Mouse (Mus musculus): ENCODE measurements around the gene Hacd3.

The Hacd3 gene

GRCm38 (mm10) chr9:65020991-65021886 lies at the start of gene Hacd3:
Hacd3 (minus strand) TSS chr9:65021693.
- CTCF ChIA-PET, result interaction anchor here (0.5 to 2.8 kb wide), 17 partner anchors 9 to 589 kb away, joined by 3 to 27 read pairs (median 4); partner anchors contain the start of gene Dpp8 (in 2 of the 4)
- POLR2A ChIA-PET, result interaction anchor here (0.5 to 5.2 kb wide), 79 partner anchors 9 to 753 kb away, joined by 3 to 83 read pairs (median 4); partner anchors contain the start of genes Dpp8 (in 3 of the 4), Slc24a1 (in 2 of the 4), Dennd4a (in 1 of the 4) and Parp16 (in 1 of the 4)

DNA sequence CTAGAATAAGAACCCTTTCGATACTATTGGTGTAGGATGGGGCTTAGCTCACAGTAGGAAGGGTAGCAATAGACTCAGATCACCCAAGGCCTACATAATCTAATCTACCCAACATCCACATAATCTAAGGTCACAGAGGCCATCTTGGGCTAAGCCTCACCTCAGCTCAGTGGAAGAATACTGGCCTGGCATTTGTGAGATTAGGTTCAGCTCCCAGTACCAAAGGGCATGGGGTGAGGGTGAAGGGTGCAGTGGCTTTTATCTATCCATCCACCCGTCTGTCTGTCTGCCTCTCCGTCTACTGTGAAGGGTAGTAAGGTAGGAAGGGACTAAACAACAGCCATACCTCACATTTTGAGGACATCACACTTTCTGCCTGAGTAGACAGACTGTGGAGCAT lies 49.1 kb upstream of the Hacd3 start:
- CTCF ChIA-PET, result interaction anchor here in 1 of 4 experiments (0.5 kb wide), 1 partner anchor 215 kb away, joined by 3 read pairs; no protein-coding TSS in a partner anchor
- POLR2A ChIA-PET, result no interaction called here

DNA sequence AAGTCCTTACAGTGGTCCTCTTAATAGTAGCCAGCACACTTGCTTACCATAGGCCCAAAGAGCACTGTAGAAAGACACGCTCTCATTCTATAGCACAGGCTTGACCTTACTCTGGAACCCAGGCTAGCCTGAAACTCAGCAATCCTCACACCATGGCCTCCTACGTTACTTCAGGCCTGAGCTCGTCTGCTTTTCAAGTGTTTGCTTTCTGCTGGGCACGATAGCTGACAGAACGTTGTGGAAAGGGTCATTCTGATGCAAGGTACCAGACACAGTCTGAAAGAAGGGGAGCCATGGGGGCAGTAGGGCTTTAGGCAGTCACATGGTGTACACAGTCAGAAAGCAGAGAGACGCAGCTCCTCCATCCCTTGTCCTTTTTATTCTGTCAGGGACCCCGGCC lies 42.8 kb upstream of the Hacd3 start:
- POLR2A ChIA-PET, result interaction anchor here in 1 of 4 experiments (0.6 kb wide), 1 partner anchor 9 kb away, joined by 3 read pairs; no protein-coding TSS in a partner anchor
- CTCF ChIA-PET, result interaction anchor here in 1 of 4 experiments (0.5 kb wide), 1 partner anchor 101 kb away, joined by 5 read pairs; no protein-coding TSS in a partner anchor

DNA sequence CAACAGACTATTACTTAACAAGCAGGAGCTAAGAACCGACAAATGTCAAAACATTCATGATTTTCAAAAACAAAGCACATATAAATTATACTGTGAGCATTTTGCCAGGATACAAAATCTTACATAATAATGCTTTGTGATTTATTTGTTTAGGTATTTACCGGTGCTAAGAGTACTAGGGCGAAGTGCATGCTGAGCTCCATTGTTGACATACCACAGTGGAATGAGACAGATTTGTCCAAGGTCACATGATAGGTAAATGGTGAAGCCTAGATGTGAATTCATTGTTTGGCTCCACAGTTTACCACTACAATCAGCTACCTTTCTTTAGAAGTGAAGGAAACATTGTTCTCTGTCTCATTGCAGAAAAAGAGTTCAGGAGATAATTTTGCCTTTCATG lies 29.5 kb upstream of the Hacd3 start:
- CTCF ChIA-PET, result interaction anchor here in 1 of 4 experiments (0.6 kb wide), 2 partner anchors 70 to 153 kb away, joined by 3 to 4 read pairs; no protein-coding TSS in a partner anchor
- POLR2A ChIA-PET, result interaction anchor here in 2 of 4 experiments (0.6 to 1.3 kb wide), 6 partner anchors 24 to 783 kb away, joined by 3 to 6 read pairs (median 3); partner anchors contain the start of gene Hacd3 (in 1 of the 2)

GRCm38 (mm10) chr9:65049422-65049821 lies 27.9 kb upstream of the Hacd3 start:
- CTCF ChIA-PET, result interaction anchor here in 1 of 4 experiments (0.6 kb wide), 1 partner anchor 115 kb away, joined by 5 read pairs; no protein-coding TSS in a partner anchor
- POLR2A ChIA-PET, result interaction anchor here in 1 of 4 experiments (0.6 to 1.4 kb wide), 3 partner anchors 9 to 73 kb away, joined by 3 read pairs; no protein-coding TSS in a partner anchor

- POLR2A ChIA-PET, result interaction anchor here in 2 of 4 experiments (1.0 to 1.6 kb wide), 3 partner anchors 14 to 149 kb away, joined by 3 read pairs; partner anchors contain the start of gene Dpp8 (in 1 of the 2)
- CTCF ChIA-PET, result no interaction called here
Measured at GRCm38 (mm10) chr9:65046993-65047392, 25.5 kb upstream of the Hacd3 start.

GRCm38 (mm10) chr9:65041430-65041829 lies 19.9 kb upstream of the Hacd3 start:
- ChIA-PET POLR2A (no interaction called here), CTCF (interaction anchor here in 1 of 4 experiments (0.6 kb wide), 1 partner anchor 36 kb away, joined by 4 read pairs; no protein-coding TSS in a partner anchor)

- CTCF ChIA-PET, result interaction anchor here in 1 of 4 experiments (0.6 kb wide), 1 partner anchor 268 kb away, joined by 4 read pairs; no protein-coding TSS in a partner anchor
- POLR2A ChIA-PET, result interaction anchor here in 2 of 4 experiments (0.9 to 1.0 kb wide), 2 partner anchors 15 to 22 kb away, joined by 3 read pairs; partner anchors contain the start of gene Hacd3 (in 1 of the 2)
Measured at GRCm38 (mm10) chr9:65036861-65037260, 15.4 kb upstream of the Hacd3 start.

DNA sequence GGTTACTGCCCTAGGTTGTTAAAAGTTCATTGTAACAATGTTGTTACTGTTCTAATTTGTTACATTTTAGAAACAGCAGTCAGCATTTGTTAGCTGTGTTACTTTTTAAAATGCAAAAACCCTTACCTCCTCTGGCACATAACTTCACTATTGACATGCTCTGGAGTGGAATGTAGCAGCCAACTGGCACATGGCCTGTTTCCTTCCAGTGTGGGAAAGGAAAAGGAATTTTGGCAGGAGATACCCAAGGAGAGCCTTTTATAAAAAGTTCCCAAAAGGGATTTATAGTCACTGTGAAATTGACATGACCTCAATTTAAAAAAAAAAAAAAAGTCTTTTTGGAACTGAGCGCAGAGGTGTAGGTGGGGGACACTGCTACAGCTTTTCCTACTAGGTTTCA lies 15.0 kb upstream of the Hacd3 start:
- ChIA-PET POLR2A (interaction anchor here in 1 of 4 experiments (0.9 to 1.6 kb wide), 2 partner anchors 9 to 21 kb away, joined by 3 read pairs; no protein-coding TSS in a partner anchor), CTCF (interaction anchor here in 1 of 4 experiments (0.6 kb wide), 1 partner anchor 267 kb away, joined by 4 read pairs; no protein-coding TSS in a partner anchor)

GRCm38 (mm10) chr9:65032269-65033108 lies 11.0 kb upstream of the Hacd3 start, which contains the start of gene Dpp8:
Dpp8 (plus strand) TSS chr9:65032414.
- ChIA-PET POLR2A (interaction anchor here (0.5 to 5.6 kb wide), 43 partner anchors 8 to 759 kb away, joined by 3 to 83 read pairs (median 4); partner anchors contain the start of genes Hacd3 (in 4 of the 4), Megf11 (in 1 of the 4) and Tipin (in 1 of the 4)), CTCF (interaction anchor here (0.5 to 4.7 kb wide), 18 partner anchors 11 to 430 kb away, joined by 3 to 27 read pairs (median 3); partner anchors contain the start of genes Hacd3 (in 3 of the 4) and Mtfmt (in 1 of the 4))

GRCm38 (mm10) chr9:65031894-65032268 lies 10.4 kb upstream of the Hacd3 start:
- POLR2A ChIA-PET, result interaction anchor here (0.5 to 5.6 kb wide), 28 partner anchors 10 to 751 kb away, joined by 3 to 83 read pairs (median 5); partner anchors contain the start of genes Hacd3 (in 3 of the 4), Tipin (in 2 of the 4), Megf11 (in 1 of the 4) and Parp16 (in 1 of the 4)

DNA sequence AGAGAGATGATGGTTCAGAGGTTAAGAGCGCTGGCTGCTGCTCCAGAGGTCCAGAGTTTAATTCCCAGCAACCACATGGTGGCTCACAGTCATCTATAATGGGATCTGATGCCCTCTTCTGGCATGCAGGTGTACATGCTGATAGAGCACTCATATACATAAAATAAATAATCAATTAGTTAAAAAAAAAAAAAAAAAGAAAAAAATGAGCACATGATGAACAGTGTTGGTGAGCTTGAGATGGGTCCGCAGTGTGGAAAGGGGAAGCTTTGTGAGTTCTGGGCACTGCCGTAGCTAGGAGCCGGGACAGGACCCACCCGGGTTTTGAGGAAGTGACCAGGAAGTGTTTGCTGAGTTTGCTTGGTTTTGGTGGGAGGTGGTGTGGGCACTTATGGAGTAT lies 9.9 kb upstream of the Hacd3 start:
- POLR2A ChIA-PET, result interaction anchor here (0.5 to 5.6 kb wide), 21 partner anchors 9 to 750 kb away, joined by 3 to 83 read pairs (median 4); partner anchors contain the start of genes Hacd3 (in 3 of the 4), Tipin (in 2 of the 4) and Parp16 (in 1 of the 4)

More at GRCm38 (mm10) chr9:65031894-65032268, 10.4 kb upstream of the Hacd3 start:
- CTCF ChIA-PET, result interaction anchor here in 3 of 4 experiments (0.6 to 4.7 kb wide), 14 partner anchors 10 to 221 kb away, joined by 3 to 27 read pairs (median 4); partner anchors contain the start of gene Hacd3 (in 2 of the 3)

GRCm38 (mm10) chr9:65028313-65028712 lies 6.8 kb upstream of the Hacd3 start:
- CTCF ChIA-PET, result interaction anchor here in 2 of 4 experiments (0.6 kb wide), 2 partner anchors 17 to 732 kb away, joined by 3 to 7 read pairs; no protein-coding TSS in a partner anchor
- POLR2A ChIA-PET, result interaction anchor here in 2 of 4 experiments (0.6 to 0.7 kb wide), 2 partner anchors 154 to 560 kb away, joined by 4 read pairs; no protein-coding TSS in a partner anchor

More for the DNA sequence above, 9.9 kb upstream of the Hacd3 start:
- CTCF ChIA-PET, result interaction anchor here (0.6 to 4.7 kb wide), 14 partner anchors 10 to 295 kb away, joined by 3 to 27 read pairs (median 4); partner anchors contain the start of gene Hacd3 (in 3 of the 4)

DNA sequence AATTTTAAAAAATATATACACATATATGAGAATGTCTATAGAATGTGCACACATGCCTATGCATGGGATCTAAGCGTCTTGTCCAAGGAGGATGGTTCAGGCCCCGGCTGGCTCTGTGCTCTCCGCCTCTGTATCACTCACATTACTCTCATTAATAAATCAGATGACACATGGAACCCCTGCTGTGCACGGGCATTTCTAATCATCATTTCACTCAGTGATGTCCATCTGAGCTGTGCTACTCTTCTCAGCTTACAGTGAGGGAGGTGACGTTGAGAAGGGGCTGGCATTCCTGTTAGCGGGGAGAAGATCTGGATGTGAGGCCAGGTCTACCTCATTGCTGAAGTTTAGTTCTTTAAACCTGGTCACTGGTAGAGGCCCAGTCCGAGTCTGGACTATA lies 5.7 kb upstream of the Hacd3 start:
- CTCF ChIA-PET, result interaction anchor here in 1 of 4 experiments (0.6 to 1.2 kb wide), 2 partner anchors 16 to 1893 kb away, joined by 3 read pairs; no protein-coding TSS in a partner anchor
- POLR2A ChIA-PET, result interaction anchor here in 1 of 4 experiments (0.6 to 0.7 kb wide), 2 partner anchors 16 to 33 kb away, joined by 3 read pairs; no protein-coding TSS in a partner anchor

GRCm38 (mm10) chr9:65023447-65023846 lies 2.0 kb upstream of the Hacd3 start:
- POLR2A ChIA-PET, result interaction anchor here in 1 of 4 experiments (0.6 to 3.7 kb wide), 6 partner anchors 8 to 821 kb away, joined by 3 to 72 read pairs (median 18); partner anchors contain the start of gene Dpp8
- CTCF ChIA-PET, result no interaction called here

- CTCF ChIA-PET, result interaction anchor here in 3 of 4 experiments (0.6 to 2.8 kb wide), 6 partner anchors 8 to 1898 kb away, joined by 5 to 27 read pairs (median 8); partner anchors contain the start of gene Dpp8 (in 2 of the 3)
- POLR2A ChIA-PET, result interaction anchor here in 3 of 4 experiments (0.6 to 5.2 kb wide), 27 partner anchors 9 to 820 kb away, joined by 3 to 83 read pairs (median 4); partner anchors contain the start of genes Dpp8 (in 2 of the 3), Parp16 (in 1 of the 3) and Slc24a1 (in 1 of the 3)
Measured at GRCm38 (mm10) chr9:65022580-65023135, 1.2 kb upstream of the Hacd3 start.
